Mouse (Mus musculus) retina, postnatal 1 day (tissue): ENCODE data around the gene AL732309.1.
A peak's percentile ranks its signal among the peaks of the same experiment; 100 is the strongest.
"Not testable (repeated sequence)": the region's sequence is repeated elsewhere in the genome, so short reads cannot be mapped to it uniquely, and the experiment has no call there.

Source experiments
- DNase-seq: peaks from one replicate; pipeline ENCODE4 v3.0.0-alpha.2; 2012

AL732309.1 gene

DNA sequence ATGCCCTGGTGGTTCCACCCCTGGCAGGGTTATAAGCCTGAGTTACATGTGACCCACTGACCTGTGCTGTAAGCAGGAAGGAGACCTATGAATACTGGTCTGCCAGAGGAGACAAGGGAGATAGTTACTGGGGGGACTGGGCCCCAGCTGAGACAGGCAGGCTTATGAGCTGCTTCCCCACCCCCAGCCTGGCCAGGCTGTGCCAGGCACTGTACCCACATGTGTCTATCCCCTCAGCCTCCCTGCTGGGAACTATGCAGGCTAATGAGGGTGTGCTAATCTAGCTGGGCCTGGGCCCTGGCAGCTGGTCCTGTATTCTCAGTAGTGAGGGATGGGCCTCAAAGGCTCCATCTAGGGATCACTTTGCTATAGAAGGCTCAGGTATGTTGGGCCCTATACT, 20.6 kb upstream of the AL732309.1 start:
- peak; percentile 93 for DNase-seq

GRCm38 (mm10) chr2:25266720-25267119, 20.1 kb upstream of the AL732309.1 start:
- peak; percentile 93 for DNase-seq

GRCm38 (mm10) chr2:25265897-25266656, 19.4 kb upstream of the AL732309.1 start:
- peak; percentile 81 for DNase-seq

DNA sequence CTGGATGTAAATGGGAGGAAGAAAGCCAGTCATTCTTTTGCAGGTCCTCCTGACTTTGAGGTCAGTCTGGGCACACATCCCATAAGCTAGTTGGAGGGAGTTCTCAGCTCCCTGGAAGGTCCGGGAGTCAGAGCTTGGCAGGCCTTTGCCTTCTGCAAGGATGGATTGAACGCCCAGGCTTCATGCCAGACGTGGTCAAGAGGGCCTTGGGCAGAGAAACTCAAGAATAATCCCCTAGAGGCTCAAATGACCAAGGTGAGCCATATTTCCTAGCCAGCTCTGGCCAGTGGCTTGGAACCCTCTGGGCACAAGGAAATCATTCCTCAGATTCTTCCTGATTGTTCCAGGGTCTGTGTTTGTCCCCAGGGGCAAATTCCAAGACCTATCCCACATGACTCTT, 18.2 kb upstream of the AL732309.1 start:
- DNase-seq = no peak

DNA sequence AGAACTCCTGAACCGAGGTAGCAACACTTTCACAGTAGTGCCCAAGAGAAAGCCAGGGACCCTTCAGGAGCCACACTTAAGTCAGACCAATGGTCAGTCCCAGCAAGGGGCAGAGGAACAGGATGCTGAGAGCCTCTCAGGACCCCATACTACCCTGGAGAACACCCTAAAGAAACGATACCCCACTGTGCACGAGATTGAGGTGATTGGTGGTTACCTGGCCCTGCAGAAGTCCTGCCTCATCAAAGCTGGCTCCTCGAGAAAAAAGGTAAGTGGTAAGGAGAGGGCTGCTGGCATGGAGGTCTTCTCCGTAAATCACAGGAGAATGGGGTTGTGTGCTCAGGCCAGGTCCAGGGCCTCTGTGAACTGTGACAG, 17.6 kb upstream of the AL732309.1 start:
- DNase-seq = no peak

- peak; percentile 24 for DNase-seq
Observed at GRCm38 (mm10) chr2:25263623-25264285, 17.1 kb upstream of the AL732309.1 start.

DNA sequence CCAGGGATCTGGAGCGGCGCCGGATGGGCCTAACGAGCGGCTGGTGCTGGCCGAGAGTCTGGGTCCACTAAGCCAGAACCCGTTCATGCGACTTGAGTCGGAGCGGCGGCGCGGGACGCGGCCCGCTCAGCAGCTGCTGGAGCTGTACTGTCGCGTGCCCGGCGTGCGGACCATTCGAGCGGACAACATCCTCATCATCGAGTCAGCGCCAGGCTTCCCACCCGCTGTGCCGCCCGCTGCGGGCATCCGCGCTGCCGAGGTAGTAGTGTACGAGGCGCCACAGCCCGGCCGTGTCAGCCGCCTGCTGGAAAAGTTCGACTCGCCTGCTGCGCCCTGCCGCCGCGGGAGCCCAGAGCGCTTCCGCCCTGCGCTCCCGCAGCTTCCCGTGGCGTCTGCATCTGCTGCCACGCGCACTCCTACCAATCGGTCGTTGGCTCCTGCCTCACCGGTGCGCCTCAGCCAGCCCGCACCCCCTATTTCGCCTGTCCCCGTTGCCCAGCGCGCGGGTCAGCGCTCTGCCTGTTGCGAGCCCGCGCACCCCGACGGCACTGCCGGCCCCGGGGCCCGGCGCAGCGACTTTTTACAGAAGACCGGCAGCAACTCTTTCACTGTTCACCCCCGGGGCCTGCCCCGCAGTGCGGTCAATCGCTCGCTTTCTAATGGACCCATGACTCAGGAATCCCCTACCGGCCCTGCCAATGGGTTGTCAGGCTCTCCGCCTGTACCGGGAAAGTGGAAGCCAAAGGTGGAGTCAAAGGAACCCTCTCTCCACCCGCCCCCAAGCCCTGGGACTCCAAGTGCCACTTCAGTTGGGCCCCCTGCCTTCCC, 16.3 kb upstream of the AL732309.1 start:
- peak; percentile 73 for DNase-seq

GRCm38 (mm10) chr2:25262291-25262767, 15.7 kb upstream of the AL732309.1 start, which contains the start of gene Tprn:
Tprn (plus strand) TSS chr2:25262618.
- peak; percentile 98 for DNase-seq

DNA sequence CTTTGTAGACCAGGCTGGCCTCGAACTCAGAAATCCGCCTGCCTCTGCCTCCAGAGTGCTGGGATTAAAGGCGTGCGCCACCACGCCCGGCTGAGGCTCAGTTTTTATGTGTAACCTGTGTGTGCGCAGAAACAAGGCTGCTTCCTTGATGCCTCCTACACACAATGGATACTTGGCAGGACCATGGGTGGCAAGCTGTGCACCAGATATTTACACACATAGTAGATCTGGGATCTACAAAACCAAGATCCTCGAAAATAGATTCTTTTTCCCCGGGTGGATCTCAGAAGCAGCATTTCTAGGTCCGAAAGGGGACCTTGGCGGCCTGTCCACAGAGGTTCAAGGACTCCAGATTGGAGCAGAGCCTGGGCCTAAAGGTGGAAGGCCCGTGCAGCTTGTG, 15.2 kb upstream of the AL732309.1 start:
- no peak for DNase-seq

GRCm38 (mm10) chr2:25258887-25259286, 12.2 kb upstream of the AL732309.1 start:
- peak; percentile 43 for DNase-seq

DNA sequence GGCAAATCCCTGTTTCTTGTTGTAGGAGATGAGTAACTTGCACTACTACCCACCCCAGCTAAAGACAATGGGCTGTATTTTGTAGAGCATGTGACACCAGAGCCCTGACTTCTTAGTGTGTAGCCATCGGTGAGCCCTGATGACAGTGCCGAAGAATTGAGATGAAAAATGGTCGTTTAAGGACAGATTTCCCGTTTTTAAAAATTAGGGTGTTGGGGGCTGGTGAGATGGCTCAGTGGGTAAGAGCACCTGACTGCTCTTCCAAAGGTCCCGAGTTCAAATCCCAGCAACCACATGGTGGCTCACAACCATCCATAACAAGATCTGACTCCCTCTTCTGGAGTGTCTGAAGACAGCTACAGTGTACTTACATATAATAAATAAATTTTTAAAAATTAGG, 10.6 kb upstream of the AL732309.1 start:
- DNase-seq = not testable (repeated sequence)

DNA sequence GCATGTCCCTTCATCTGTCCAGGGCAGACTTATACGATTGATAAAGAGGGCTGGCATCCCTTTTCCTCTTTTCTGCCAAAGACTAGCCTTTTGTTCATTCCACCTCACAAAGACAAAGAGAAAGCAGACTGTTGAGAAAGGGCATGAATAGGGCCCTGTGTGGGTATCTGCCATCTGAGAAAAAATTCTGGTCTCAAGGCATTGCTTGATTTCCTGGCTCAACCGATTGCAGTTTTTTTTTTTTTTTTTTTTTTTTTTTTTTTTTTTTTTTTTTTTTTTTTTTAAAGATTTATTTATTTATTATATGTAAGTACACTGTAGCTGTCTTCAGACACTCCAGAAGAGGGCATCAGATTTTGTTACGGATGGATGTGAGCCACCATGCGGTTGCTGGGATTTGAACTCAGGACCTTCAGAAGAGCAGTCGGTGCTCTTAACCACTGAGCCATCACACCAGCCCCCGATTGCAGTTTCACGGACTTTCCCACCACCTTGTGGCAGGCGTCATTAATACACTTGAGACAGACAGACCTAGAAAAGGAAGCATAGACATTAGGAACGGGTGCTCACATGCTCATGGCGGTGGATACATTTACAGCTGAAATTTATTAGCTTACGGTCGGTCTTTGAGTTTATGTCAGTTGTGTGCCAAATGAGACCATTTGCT, 9.9 kb upstream of the AL732309.1 start:
- peak; percentile 55 for DNase-seq

GRCm38 (mm10) chr2:25255284-25255779, 8.7 kb upstream of the AL732309.1 start, which contains the start of gene Tmem203:
Tmem203 (plus strand) TSS chr2:25255439.
- DNase-seq = peak; percentile 96

- peak; percentile 23 for DNase-seq
Observed at GRCm38 (mm10) chr2:25252331-25252730, 5.7 kb upstream of the AL732309.1 start.

DNA sequence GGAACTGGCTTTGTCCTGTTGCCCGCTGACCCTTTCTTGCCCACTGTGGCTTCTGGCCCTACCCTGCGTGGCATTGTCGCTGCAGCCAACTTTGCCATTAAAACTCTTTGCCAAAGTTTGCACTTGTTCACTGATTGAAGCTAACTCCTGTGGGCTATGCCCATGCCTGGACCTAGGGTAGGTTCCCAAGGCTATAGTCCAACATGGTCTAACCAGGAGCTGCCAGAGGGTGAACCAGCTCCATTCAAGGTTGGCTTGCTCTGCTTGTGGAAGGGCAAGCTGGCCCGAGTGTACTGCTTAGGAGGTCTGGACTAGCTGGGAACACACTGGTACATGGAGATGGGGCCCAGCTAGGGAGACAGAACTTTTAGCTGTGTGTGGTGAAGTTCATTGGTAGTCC, 2.5 kb downstream of the AL732309.1 start:
- no peak for DNase-seq

DNA sequence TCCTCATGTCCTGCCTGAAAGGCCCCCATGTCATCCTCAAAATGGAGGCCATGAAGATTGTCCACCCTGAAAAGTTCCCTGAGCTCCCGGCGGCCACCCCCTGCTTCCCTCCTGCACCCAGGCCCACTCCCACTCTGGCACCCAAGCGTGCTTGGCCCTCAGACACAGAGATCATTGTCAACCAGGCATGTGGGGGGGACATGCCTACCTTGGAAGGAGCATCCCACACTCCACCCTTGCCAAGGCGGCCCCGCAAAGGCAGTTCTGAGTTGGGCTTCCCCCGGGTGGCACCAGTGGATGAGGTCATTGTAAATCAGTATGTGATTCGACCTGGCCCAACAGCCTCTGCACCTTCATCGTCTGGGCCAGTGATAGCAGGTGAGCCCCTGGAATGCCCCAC, 3.3 kb downstream of the AL732309.1 start:
- no peak for DNase-seq

GRCm38 (mm10) chr2:25242101-25242506, 4.6 kb downstream of the AL732309.1 start, which contains the start of the genes Rnf208 and Cysrt1:
Rnf208 (plus strand) TSS chr2:25242255.
Cysrt1 (minus strand) TSS chr2:25242452.
- DNase-seq = peak; percentile 66

DNA sequence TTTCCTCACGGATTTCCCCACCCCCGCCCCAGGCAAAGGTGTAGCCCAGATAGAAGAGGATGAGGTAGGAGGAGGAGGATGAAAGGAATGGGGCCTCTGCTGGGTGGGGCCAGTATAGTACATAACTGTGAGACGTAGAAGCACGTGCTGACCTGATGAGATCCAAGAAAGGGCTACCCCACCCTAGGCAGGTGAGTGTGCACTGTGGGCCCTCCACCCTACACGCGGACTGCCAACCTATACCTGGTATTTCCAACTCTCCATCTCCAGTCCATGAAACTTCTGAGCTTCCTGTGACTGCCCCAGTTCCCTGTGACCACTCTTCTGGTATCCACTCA, 5.3 kb downstream of the AL732309.1 start:
- DNase-seq = no peak

DNA sequence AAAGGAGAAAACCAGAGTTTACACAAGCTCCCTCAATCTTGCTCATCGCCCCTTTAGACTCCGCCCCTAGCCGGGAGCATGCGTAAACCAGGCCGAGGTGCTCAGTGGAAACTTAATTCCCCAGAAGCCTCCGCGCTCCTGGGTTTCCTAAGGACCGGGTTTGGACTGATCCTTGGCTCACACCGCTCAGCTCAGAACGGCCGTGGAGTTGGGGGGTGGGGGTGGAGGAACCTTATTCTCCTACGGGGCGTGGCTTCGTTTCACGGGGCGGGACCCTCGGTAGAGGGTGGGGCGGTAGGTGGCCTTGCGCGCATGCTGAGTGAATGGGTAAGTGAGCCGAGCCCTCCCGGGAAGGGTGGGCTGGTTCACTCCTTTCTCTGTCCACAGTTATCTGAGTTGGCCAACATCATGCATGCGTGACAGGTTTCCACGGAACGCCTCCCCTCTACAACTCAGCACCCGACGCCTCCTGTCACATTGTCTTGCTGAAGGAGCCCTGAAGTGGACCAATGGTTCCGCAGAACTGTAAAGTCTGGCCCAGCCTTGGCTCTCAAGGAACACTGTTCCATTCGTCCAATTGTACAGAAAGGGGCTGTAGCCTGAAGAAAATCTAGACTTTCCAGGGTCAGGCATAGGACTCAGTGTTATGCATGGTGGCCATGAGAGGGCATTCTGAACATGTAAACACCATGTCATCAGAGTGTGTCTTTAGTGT, 5.8 kb downstream of the AL732309.1 start:
- DNase-seq = peak; percentile 88

- no peak for DNase-seq
Observed at GRCm38 (mm10) chr2:25240310-25240709, 6.4 kb downstream of the AL732309.1 start.

GRCm38 (mm10) chr2:25239766-25240165, 6.9 kb downstream of the AL732309.1 start:
- no peak for DNase-seq

GRCm38 (mm10) chr2:25238106-25238505, 8.6 kb downstream of the AL732309.1 start:
- DNase-seq = no peak
